Mouse (Mus musculus) testis, postnatal 14 days (tissue): ENCODE results near the gene Klkb1.
A peak's percentile ranks its signal among the peaks of the same experiment; 100 is the strongest.
"Not testable (repeated sequence)": the region's sequence is repeated elsewhere in the genome, so short reads cannot be mapped to it uniquely, and the experiment has no call there.

Experiments
- DNase-seq: peaks from one replicate; pipeline ENCODE4 v3.0.0; 2021; ENCODE audit warnings: low spot score

Klkb1 gene

DNA sequence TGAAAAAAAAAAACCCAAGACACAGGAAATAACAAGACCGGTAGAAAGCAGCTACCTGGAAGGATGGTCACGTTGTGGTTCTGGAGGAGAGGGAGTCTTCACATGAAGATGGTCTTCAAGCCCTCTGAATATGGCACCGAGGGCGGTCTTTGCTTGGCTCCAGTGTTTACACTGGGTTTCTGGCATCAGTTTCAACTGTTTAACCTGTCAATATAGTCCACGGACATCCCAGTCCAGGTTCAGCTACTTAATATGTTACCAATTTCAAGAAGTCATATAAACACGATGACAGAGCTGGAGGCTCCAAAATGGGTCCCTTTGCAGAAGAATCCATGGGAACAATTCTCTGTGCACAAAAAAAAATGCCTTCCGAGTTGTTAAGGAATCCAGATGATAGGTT lies at the start of gene Klkb1:
Gene Klkb1, minus strand, starts transcription at position 173 of the 400 bp plus-strand sequence.
- no peak for DNase-seq

DNA sequence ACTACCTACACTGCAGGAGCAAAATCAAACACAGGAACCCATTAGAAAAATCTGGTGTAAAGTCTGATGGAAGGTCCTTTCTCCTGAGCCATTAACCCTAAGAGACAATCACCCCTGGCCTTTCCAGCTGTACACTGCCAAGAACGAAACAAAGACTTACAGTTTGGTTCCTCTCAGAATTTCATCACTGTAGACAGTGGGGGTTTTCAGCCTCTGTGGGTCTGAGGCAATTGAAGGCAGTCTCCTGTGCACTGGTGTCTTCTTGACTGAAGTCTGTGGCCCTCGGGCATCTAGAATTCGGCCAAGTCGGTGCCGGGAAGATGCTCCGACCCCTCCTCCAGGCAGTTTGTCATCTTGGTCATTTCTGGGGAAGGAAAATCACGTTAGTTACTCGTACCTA lies 49.6 kb upstream of the Klkb1 start:
- no peak for DNase-seq

DNA sequence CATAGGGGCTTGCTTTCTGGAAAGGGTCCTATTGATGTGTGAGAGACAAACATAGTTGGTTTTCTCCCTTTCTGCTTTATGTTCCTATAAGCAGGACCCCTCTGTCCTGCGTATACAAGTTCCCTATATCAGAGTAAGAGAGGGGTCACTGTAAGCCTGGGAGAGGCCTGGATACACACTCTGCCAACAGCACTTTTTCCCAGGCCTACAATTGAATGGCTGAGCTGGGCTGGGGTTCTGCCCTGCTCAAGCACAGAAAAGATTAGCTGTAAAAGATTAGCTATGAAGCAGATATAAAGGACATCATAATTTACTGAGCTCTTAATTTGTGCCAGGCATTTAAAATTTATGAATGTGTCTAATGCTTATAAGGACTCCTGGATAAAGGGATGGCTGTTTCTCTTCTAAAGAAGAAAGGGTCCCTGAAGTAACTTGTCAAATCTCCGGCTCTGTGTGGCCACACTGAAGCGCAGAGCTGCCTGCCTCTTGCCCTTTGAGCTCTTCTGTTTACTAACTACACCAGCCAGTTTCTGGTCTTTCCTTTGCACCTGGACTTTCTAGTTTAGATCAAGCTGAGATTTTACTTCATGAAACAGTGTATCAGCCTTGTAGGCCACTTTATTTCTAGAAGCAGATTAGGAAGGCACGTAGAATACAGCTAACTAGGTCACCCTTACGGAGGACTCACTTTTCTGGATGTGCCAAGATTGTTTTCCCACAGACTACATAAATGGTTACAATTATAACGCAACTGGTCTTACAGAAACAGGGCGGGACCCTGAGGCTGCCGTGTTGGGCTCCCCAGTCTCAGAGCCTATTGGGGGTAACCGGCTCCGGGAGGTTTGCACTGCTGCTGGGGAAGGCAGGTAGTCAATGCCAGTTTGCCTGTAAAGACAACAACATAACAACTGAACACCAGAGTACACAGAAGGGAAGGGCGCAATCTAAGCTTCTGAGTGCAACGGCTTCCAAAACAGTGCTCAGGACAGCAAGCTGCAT lies 47.3 kb upstream of the Klkb1 start:
- DNase-seq, result no peak

DNA sequence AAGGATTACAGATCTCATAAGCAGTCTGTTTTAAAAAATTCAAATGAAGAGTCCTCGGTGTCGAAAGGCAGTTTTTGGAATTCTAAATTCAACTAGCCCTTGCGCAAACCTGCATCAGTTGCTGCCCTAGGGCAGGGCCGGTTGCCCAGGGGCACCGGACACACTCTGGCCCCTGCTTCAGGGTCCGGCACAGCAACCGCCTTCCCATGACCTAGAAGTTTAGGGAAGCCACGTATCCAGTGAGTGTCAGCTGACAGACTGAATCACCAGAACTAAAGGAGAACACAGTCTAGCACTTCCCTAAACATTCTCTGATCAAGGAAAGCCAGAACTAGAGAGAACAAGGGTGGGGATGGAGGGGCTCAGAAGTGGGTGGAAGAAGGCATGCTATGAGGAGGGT lies 38.8 kb upstream of the Klkb1 start:
- no peak for DNase-seq

DNA sequence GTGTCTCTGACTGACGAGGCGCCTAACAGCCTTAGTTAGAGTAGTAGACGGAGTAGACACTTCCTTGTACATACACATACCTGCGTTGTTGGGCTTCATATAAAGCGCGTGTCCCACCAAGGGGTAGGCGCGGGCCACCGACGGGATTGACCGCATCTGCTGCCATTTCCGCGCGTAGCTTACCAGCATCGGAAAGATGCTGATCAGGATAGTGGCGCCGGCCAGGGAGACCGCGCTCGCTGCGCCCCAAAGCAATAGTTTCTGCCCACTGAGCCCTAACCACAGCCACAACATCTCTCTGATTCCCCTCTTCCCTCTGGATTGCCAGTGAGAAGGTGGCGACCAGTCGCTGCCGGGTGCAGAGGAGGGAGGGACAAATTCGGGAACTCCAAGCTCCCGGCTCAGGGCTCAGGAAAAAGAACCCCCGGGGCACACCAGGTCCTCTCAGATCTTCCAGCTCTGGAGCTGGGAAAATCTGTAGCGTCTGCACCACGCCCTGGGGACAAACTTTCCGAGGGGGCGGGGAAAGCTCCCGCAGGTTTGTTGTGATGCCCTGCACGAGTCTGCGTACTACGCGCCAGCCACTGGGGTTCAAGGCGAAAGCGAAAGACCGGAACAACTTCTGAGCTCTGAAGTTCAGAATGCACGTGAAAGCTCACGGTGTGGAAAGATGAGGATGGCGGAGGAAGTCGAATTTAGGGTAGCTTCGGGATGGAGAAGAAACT lies 38.2 kb upstream of the Klkb1 start, which contains the start of gene Cyp4v3:
Gene Cyp4v3, minus strand, starts transcription at position 532 of the 725 bp plus-strand sequence.
- peak; percentile 55 for DNase-seq

DNA sequence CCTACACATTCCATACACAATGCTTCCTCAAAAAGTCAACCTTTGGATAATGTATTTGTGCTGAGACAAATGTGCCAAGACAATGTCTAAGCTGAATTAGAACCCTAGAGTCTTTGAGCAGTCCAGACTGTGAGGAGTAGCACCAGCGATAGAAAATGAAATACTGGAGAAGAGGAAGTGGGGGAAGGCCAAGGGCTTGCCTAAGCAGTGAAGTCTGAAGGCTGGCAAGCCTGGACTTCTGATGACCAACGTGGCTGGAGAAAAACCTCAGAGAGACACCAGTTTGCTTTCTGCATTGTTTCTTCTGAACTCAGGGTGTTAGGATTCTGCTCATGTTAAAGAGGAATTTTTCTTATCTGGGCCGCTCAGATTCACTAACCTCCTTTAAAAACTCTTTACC lies 36.2 kb upstream of the Klkb1 start:
- no peak for DNase-seq

DNA sequence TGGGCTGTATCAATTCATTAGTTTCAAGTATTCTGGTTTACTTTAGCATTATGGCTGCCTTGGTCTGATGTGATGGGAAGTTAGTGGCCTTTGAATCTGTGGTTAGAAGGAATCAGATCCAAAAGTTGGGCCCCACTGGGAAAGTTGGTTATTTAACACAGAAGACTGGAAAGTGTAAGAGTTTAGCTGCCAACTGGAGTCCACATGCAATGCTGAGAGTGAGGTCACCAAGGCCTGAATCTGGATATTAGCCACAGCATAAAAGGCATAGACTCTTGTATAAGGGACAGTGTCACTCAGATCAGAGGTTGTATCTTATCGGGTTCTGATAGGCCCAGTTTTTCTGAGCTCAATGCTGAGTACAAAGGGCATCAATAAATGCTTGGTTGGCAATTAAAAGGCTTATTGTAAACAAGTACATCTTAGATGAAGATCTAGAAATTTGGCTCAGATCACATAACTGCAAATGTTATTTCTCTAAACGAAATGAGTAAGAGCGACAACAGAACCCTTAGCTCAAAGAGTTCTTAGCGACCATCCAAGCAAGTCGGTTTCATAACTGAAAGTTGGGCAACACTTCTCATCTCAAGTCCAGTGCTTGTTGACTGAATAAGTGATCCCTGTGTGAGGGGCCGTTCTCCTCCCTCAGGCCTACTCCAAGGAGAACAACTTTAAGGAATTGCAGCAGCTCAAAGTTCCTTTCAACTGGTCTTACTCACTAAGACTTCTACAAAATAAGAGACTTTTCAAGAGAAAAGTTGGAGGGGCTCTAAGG lies 34.7 kb upstream of the Klkb1 start:
- DNase-seq, result no peak

DNA sequence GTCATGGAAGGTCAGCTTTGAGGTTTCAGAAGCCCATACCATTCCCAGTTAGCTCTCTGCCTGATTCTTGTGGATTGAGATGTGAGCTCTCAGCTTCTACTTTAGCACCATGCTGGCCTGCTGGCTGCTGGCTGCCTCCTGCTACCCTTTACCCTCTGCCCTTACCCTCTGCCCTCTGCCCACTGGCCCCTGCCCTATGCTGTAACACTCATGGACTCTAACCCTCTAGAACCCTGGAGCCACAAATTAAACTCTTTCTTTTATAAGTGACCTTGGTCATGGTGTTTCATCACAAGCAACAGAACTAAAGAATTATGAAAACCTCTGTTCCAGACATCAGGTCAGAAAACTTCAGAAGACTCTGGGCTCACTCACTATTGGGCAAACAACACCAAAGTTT lies 32.4 kb upstream of the Klkb1 start:
- not testable (repeated sequence) for DNase-seq

DNA sequence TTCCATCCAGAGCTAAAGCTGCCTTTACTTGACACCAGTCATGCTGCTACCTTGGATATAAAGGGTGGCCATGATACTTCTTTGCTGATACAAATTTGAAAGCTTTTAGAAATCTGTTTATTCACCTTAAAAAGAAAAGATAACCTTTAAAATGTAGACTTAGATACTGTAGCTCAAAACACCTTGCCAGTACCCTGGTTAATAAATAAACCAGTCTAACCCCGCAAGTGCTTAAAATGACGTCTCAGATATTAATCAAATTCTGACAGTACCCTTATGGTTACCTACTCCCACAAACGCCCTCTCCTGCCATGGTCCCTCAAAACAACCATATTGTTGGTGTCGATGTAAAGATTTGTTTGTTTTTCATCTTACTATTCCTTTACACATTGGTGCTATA lies 29.5 kb upstream of the Klkb1 start:
- no peak for DNase-seq

DNA sequence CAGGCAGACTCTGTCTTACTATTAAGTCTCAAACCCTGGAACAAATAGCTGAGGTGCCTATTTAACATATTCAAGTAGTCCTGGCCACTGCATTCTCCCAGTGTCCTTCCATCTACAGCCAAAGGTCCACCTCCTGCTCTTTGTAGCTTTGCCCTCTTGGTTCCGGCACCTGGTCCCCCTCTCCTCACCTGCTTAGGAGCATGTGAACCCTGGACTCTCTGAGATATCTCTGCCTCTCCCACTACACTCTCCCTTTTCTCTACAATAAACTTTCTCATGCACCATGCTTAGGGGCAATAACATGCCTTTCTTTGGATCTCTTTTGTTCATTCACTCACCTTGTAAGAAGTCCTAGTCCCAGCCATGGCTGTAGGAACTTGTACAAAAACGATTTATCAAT lies 26.7 kb upstream of the Klkb1 start:
- no peak for DNase-seq

DNA sequence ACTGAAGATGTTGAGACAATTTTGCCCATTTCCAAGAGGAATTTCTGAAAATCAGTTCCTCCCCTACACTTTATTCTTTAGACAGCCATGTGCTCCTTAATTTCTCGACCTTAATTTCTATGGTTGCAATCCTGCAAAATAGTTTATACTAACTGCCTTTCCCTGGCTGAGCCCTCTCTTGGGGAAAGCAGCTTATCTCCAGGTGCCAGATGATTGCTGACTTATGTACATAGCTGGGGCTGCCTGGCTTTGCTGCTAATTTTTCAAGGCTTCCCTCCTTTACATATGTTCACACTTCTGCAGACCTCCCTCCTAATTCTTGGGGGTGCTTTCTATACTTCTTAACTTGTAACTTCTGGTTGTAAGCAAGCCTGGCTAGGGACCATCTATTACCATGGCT lies 26.3 kb upstream of the Klkb1 start:
- DNase-seq, result no peak

DNA sequence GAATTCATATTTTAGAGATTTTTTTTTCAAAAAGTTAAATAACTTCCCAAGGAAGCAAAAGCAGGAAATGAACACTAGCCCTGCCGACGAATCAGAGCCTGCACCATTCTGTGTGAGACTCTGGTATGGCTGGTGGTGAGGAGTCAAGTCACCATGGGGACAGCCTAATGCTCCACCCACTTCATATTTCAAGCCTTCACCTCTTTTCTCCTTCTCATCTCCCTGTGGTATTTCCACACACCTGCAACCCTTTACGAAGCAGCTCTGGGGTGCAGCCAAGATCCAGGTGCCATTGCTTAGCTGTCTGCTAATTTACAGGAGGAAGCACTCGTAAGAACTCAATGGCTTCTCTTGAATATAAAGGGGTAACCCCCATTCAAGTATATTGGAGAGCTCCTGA lies 16.3 kb upstream of the Klkb1 start:
- DNase-seq, result no peak

DNA sequence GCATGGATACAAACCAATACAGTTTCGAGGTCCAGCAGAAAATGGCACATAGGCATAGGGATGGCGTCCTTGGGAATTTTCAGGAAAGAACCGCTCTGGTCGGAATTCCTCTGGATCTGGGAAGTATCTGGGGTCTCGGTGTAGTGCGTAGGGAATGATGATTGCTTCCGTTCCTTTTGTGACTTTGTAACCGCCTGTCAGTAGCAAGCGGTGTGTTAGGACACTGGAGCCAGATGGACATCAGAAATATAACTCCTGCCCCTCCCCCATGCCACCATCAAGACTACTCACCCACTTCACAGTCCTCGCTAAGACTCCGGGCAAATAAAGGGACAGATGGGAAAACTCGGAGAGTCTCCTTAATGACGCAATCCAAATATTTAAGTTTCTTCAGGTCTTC lies 13.7 kb upstream of the Klkb1 start, which contains the start of gene Gm45753:
Gene Gm45753, minus strand, starts transcription at position 101 of the 400 bp plus-strand sequence.
- no peak for DNase-seq

DNA sequence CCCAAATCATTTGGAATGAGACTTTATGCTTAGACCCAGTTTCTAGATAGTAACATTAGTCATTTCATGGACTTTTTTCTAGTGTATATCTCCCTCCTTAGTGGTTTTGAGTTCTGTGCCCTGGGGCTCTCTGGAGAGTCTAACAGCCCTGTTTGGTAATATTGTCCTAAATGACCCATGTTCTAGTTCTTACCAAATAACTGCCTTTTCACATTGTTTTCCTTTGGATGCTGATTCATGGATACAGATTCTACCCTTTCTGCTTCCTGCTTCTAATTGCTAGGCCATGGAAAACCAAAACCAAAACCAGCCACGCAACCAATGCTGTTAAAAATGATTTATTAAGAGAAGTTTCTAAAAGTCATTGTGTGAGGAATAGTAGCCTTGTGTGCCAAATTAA lies 10.8 kb upstream of the Klkb1 start:
- DNase-seq, result no peak

DNA sequence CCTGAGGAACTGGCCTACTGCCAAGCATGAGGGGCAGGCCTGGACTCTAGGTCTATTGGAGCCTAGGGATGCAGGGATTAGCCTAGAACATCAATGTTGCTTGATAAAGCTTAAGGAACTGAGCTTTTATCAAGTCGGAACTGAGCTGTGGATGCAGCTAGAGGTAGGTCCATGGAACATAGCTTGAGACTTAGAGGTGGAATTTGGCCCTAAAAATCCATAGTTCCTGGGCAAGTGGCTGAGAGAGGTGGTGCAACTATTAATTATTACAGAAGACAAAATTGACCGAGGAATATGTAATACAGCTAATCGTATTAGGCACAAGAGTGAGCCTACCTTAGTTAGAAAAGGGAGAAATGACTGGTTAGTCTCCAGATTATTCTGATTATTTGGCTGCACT lies 9.7 kb upstream of the Klkb1 start:
- no peak for DNase-seq

DNA sequence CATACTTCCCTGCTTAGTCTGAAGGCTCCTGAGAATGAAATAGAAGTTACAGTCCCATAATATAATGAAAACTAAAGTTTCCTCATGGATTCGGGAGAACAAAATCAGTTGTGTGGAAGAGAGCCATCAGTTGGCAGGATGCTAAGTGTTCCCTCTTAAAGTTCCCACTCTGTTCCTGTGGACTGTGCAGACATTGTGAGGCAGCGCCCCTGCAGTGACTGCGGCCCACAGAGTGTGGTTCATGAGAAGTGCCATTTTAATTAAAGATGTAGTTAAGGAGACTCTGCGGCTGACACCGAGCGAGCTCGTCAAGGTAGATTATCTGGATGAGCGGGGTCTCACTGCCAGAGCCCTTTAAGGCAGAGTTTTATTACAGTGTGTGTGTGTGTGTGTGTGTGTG lies 7.7 kb upstream of the Klkb1 start:
- DNase-seq, result no peak

DNA sequence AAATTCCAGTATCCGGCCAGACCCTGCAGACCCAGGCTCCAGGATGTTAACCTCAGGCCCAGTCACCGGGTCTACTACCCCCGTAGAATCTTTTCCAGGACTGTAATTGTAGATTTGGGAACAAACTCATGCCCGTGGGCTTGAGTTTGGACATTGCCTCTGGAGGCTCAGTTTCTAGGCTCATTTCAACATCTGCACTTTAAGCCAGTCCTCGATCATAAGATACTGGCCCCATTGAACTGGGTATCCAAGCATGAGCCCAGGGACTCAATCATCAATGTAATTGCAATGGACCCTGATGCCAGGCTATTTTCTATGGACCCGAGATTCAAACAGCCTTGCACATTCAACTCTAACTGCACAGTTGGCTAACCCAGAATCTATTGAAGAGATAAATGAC lies 617 bp upstream of the Klkb1 start:
- no peak for DNase-seq

DNA sequence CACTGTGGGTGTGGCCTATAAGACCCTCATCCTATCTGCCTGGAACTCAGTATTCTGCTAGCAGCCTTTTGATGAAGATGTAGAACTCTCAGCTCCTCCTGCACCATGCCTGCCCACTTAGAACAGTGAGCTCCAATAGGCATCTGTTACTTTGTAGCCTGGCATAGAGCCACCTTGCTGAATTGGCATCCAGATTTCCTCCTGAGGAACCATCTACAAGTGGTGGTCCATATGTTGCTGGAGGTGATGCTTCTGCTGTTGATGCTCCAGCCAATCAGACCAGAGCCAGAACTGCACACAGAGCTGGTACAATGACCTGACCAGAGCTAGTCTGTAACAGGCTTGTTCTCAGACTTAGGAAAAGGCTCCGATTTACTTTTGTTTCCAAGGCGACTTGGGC lies 2.9 kb downstream of the Klkb1 start:
- no peak for DNase-seq

DNA sequence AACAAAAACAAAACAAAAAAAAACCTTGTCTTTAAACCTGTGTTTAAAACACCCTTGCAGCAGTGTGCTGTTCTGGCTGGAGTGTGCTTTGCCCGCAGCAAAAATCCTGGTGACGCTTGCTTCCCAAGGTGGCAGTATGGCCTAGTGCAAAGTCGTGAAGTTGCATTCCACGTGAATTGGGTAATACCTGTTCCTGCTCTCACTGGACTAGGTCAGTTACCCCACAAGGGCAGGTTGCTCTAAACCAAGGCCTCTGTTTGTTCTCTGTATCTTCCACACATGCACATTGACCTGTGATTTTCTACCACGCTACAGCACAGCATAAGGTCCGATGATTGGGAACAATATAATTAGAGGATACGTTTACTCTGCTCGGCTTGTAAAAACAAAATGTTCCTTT lies 13.0 kb downstream of the Klkb1 start:
- DNase-seq, result no peak

DNA sequence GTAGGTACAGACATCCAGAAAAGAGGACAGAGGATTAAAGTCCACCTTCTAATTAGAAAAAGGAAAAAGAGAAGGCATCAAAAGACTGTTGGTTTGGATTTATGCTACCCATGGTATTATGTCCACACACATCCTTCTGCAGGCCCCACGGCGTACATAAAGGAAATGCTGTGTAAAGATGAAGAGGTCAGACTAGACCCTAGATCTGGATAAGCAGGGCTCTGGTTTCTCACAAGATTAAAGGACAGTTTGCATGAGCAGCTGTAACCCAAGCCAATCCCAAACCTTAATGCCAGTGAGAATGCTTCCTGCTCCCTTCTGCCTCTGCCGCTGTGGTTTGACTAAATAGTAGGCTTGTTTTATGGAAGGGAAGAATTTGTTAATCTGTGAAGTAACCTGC lies 17.2 kb downstream of the Klkb1 start:
- DNase-seq, result no peak

DNA sequence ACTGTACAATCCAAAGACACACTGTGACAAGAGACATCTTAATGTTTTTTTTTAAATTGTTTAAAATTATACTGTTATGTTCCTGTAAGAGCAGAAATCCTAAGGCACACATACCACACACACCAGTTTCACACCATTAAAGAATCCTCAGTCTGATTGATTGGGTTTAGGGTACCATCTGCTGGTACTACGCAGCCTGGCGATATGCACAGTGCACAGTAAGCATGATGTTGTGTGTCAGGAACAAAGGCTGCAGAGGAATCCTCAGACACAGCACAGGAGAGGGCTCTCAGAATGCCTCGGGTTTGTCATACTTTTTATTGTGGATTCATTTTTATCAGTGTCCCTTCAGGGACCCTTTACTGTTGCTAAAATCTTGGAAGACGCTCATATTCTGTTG lies 20.3 kb downstream of the Klkb1 start:
- no peak for DNase-seq

DNA sequence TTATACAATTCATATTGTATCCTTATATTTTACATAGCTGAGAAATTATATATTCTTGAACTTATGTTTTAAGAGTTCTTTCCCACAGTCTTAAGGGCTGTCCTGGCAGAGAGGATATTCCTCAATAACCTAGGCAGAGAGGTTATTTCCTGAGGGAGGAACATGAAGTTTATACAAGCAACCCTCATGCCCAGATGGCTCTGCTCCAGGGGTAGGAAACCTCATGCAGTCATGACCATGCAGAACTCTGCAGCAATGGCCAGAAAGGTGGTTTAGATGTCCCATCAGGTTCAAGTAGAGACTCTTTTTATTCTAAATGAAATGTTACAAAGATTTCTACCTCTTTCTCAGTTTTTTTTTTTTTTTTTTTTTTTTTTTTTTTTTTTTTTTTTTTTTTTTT lies 25.6 kb downstream of the Klkb1 start:
- DNase-seq, result no peak
